21 mouse cellular contexts compared by ENCODE assay signal in the genomic region with DNA sequence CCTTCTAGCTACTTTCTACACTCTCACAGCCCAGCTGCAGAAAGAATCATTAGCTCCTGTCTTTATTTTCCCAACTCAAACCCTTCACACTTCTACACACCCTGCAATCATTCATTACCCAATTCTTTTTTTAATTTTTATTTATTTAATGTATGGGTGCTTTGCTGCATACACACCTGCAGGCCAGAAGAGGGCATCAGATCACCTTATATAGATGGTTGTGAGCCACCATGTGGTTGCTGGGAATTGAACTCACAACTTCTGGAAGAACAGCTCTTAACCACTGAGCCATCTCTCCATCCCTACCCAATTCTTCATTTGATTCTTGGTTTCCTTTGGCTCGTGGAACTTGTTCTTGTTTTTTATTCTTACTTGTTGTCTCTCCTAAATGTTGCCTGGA. TPM values are rescaled to one million over a fixed set of nuclear protein-coding genes. Genes with fewer than 3 reads are reported as not detected.
DNase-seq lines count a peak whose midpoint lies in the region; ATAC-seq and TF ChIP-seq lines count a peak whose summit lies in the region.
"Had no signal": no experiment of that assay in that cellular context is flagged by ENCODE, and none has a peak within 500 bp of the region (broad histone marks: within the 10 kb centered on the region; RNA-seq: fewer than 3 reads in every experiment).

No protein-coding gene starts in this region.

- CTCF ChIA-PET in Patski (lab: Charles Lee), result no interaction called here

- H3K27me3 ChIP-seq in intestine, postnatal 0 days (replicated peaks; ENCODE audit: control insufficient read depth, insufficient read depth, low read length), result no peaks in the 10 kb centered on the region
- no peaks in the 10 kb centered on the region for H3K27me3 ChIP-seq in intestine, embryonic 16.5 days (replicated peaks; ENCODE audit: control insufficient read depth, insufficient read depth, low read length)
- H3K27me3 ChIP-seq in midbrain, postnatal 0 days (ENCODE audit: insufficient read depth, low read length), result no peaks in the 10 kb centered on the region; the same call in 1 of the 2 replicates
- H3K27me3 ChIP-seq in midbrain, embryonic 15.5 days (replicated peaks), result no peaks in the 10 kb centered on the region
- peaks cover 37% of the 10 kb centered on the region for H3K27me3 ChIP-seq in Patski
- no peaks in the 10 kb centered on the region for H3K27me3 ChIP-seq in heart, embryonic 10.5 days (ENCODE audit: insufficient read depth, poor library complexity, severe bottlenecking)
- H3K27me3 ChIP-seq: neural tube, embryonic 12.5 days had no signal

- no peak overlapping the region for H3K9ac ChIP-seq in intestine, postnatal 0 days (ENCODE audit: low read depth, low read length)
- no peak overlapping the region for H3K9ac ChIP-seq in intestine, embryonic 16.5 days (ENCODE audit: low read depth, low read length)
- H3K9ac ChIP-seq in midbrain, postnatal 0 days (replicated peaks; ENCODE audit: low read length, poor library complexity, severe bottlenecking), result no peak overlapping the region
- H3K9ac ChIP-seq in midbrain, embryonic 15.5 days, result no peak overlapping the region
- H3K9ac ChIP-seq: forebrain, postnatal 0 days; limb, embryonic 13.5 days; neural tube, embryonic 12.5 days had no signal

- no peaks in the 10 kb centered on the region for H3K4me1 ChIP-seq in intestine, postnatal 0 days (replicated peaks; ENCODE audit: control insufficient read depth, insufficient read depth, low read length)
- H3K4me1 ChIP-seq in intestine, embryonic 16.5 days (ENCODE audit: control insufficient read depth, insufficient read depth, low read length), result no peaks in the 10 kb centered on the region
- H3K4me1 ChIP-seq in midbrain, postnatal 0 days (ENCODE audit: insufficient read depth, low read length), result no peaks in the 10 kb centered on the region
- no peaks in the 10 kb centered on the region for H3K4me1 ChIP-seq in midbrain, embryonic 15.5 days
- H3K4me1 ChIP-seq in heart, embryonic 10.5 days, result no peaks in the 10 kb centered on the region
- H3K4me1 ChIP-seq: hindbrain, embryonic 10.5 days; limb, embryonic 13.5 days; neural tube, embryonic 12.5 days had no signal

- H3K9me3 ChIP-seq in intestine, postnatal 0 days (ENCODE audit: control insufficient read depth), result no peaks in the 10 kb centered on the region
- H3K9me3 ChIP-seq in intestine, embryonic 16.5 days (ENCODE audit: control insufficient read depth, low read length), result no peaks in the 10 kb centered on the region
- no peaks in the 10 kb centered on the region for H3K9me3 ChIP-seq in midbrain, postnatal 0 days (ENCODE audit: low read length)
- H3K9me3 ChIP-seq in midbrain, embryonic 15.5 days, result no peaks in the 10 kb centered on the region
- H3K9me3 ChIP-seq in heart, embryonic 10.5 days, result no peaks in the 10 kb centered on the region
- H3K9me3 ChIP-seq: hindbrain, embryonic 10.5 days; limb, embryonic 13.5 days; megakaryocyte, embryonic 14.5 days; neural tube, embryonic 12.5 days had no signal

- WGBS in intestine, postnatal 0 days, result 84% methylated on average over 1 of the region's 1 CpGs
- 86% methylated on average over 1 of the region's 1 CpGs for WGBS in intestine, embryonic 16.5 days
- 85% methylated on average over 1 of the region's 1 CpGs for WGBS in midbrain, postnatal 0 days
- WGBS in midbrain, embryonic 15.5 days, result 77% methylated on average over 1 of the region's 1 CpGs
- 79% methylated on average over 1 of the region's 1 CpGs for WGBS in heart, embryonic 10.5 days

- DNase-seq in midbrain, postnatal 0 days (ENCODE audit: low spot score), result no peak
- no peak for DNase-seq in Patski (ENCODE audit: low read depth, low spot score)
- DNase-seq in cerebellum, adult 9-10 months, result no peak
- DNase-seq in heart, adult 9 months (ENCODE audit: low spot score in 2 of 2), result no peak
- DNase-seq in heart, embryonic 10.5 days (ENCODE audit: low spot score), result no peak
- DNase-seq: adrenal gland, postnatal 14 days; cerebellum, adult 11 months; cerebellum, postnatal 14 days; embryo, embryonic 11 days; forebrain, postnatal 0 days; kidney, adult 8-10 months; kidney, postnatal 4 days; right cerebral cortex, postnatal 4 days had no signal

- 0 out of 2 replicates have a peak, but pooled peaks have one; percentile 5 for TF ChIP-seq CTCF in intestine, postnatal 0 days (IDR thresholded peaks at IDR 0.05; ENCODE audit: low read depth)
- TF ChIP-seq CTCF in midbrain, postnatal 0 days (IDR thresholded peaks at IDR 0.05), result 0 out of 2 replicates have a peak, but pooled peaks have one; percentile 6
- peak; percentile 55 for TF ChIP-seq CTCF in Patski (IDR thresholded peaks at IDR 0.05)

- H3K4me3 ChIP-seq in intestine, postnatal 0 days (ENCODE audit: low read depth, low read length), result no peak overlapping the region
- no peak overlapping the region for H3K4me3 ChIP-seq in intestine, embryonic 16.5 days (ENCODE audit: low read length)
- H3K4me3 ChIP-seq in midbrain, postnatal 0 days (ENCODE audit: low read depth, low read length), result no peak overlapping the region
- no peak overlapping the region for H3K4me3 ChIP-seq in midbrain, embryonic 15.5 days
- no peak overlapping the region for H3K4me3 ChIP-seq in heart, embryonic 10.5 days
- H3K4me3 ChIP-seq: hindbrain, embryonic 10.5 days; limb, embryonic 13.5 days; megakaryocyte, embryonic 14.5 days; neural tube, embryonic 12.5 days had no signal

- no peak for ATAC-seq in intestine, postnatal 0 days
- no peak for ATAC-seq in intestine, embryonic 16.5 days
- ATAC-seq in midbrain, postnatal 0 days (ENCODE audit: low FRiP score), result no peak
- ATAC-seq in midbrain, embryonic 15.5 days (replicated peaks), result no peak
- ATAC-seq in Patski, result no peak
- ATAC-seq: forebrain, postnatal 0 days had no signal

- H3K36me3 ChIP-seq in intestine, postnatal 0 days (ENCODE audit: control insufficient read depth, insufficient read depth), result no peaks in the 10 kb centered on the region
- no peaks in the 10 kb centered on the region for H3K36me3 ChIP-seq in intestine, embryonic 16.5 days (ENCODE audit: control insufficient read depth, insufficient read depth, low read length)
- H3K36me3 ChIP-seq in midbrain, postnatal 0 days (ENCODE audit: insufficient read depth, low read length), result no peaks in the 10 kb centered on the region
- H3K36me3 ChIP-seq in midbrain, embryonic 15.5 days (replicated peaks), result no peaks in the 10 kb centered on the region
- no peaks in the 10 kb centered on the region for H3K36me3 ChIP-seq in heart, embryonic 10.5 days
- H3K36me3 ChIP-seq: hindbrain, embryonic 10.5 days; limb, embryonic 13.5 days; neural tube, embryonic 12.5 days had no signal

- no peak overlapping the region for H3K27ac ChIP-seq in intestine, postnatal 0 days (ENCODE audit: low read depth, low read length)
- no peak overlapping the region for H3K27ac ChIP-seq in intestine, embryonic 16.5 days (ENCODE audit: low read length)
- no peak overlapping the region for H3K27ac ChIP-seq in midbrain, postnatal 0 days (ENCODE audit: low read depth, low read length)
- H3K27ac ChIP-seq in midbrain, embryonic 15.5 days, result no peak overlapping the region
- H3K27ac ChIP-seq in heart, embryonic 10.5 days, result no peak overlapping the region
- H3K27ac ChIP-seq: hindbrain, embryonic 10.5 days; limb, embryonic 13.5 days; neural tube, embryonic 12.5 days; stomach, postnatal 0 days had no signal

- in situ Hi-C loops in Patski (cut with MboI; ENCODE audit: low pct_unique_long_range_greater_than_20kb), result no loop called here

- POLR2A ChIA-PET in Patski (lab: Charles Lee), result no interaction called here

- H3K4me2 ChIP-seq in intestine, postnatal 0 days (replicated peaks; ENCODE audit: low read depth), result no peak overlapping the region
- no peak overlapping the region for H3K4me2 ChIP-seq in intestine, embryonic 16.5 days (ENCODE audit: low read depth, low read length)
- no peak overlapping the region for H3K4me2 ChIP-seq in midbrain, postnatal 0 days (ENCODE audit: low read depth, low read length, poor library complexity, severe bottlenecking)
- no peak overlapping the region for H3K4me2 ChIP-seq in midbrain, embryonic 15.5 days
- H3K4me2 ChIP-seq: limb, embryonic 13.5 days; neural tube, embryonic 12.5 days had no signal

RNA-seq across cellular contexts. Expression of gene Bclaf3, which starts 42.2 kb away (rescaled TPM):
- polyA plus RNA-seq in intestine, postnatal 0 days (2015; fragmentation: Nextera tagmentation; extraction: Ambion mirVana), result 5.0 and 5.1 TPM in 2 replicates
- polyA plus RNA-seq in intestine, embryonic 16.5 days (2015; fragmentation: Nextera tagmentation; extraction: Ambion mirVana), result 10.2 and 10.8 TPM in 2 replicates
- 9.9 and 15.4 TPM in 2 replicates for total RNA-seq in midbrain, postnatal 0 days (2014; rRNA removed)
- 14.4 and 15.7 TPM in 2 replicates for polyA plus RNA-seq in midbrain, postnatal 0 days (2015; fragmentation: Nextera tagmentation; extraction: Ambion mirVana)
- 25.5 and 26.3 TPM in 2 replicates for polyA plus RNA-seq in midbrain, embryonic 15.5 days (2015; fragmentation: Nextera tagmentation; extraction: Ambion mirVana)
- polyA plus RNA-seq in Patski (2021), result 11.9 TPM
- polyA plus RNA-seq in heart, embryonic 10.5 days (2016; fragmentation: Nextera tagmentation; extraction: Ambion mirVana), result 16.7 and 18.5 TPM in 2 replicates

Comparison
In these comparisons a context has a peak if more than half of its experiments do, and no peak if none do; other contexts are left out.
1. CTCF ChIP-seq: peak in every context shown above with its lines; median percentile 55 in Patski; 6 in midbrain, postnatal 0 days; 5 in intestine, postnatal 0 days.